Mouse (Mus musculus) layer of hippocampus, adult 11-12 months (tissue): ENCODE measurements around the gene Gm10439.
"Not testable (repeated sequence)": the region's sequence is repeated elsewhere in the genome, so short reads cannot be mapped to it uniquely, and the experiment has no call there.

ENCODE experiments used
- DNase-seq: peaks from one replicate; pipeline ENCODE4 v3.0.0; 2022; ENCODE audit warnings: low spot score

Gene Gm10439

GRCm38 (mm10) chrX:149594270-149594669, at the start of gene Gm10439:
Gene Gm10439 (plus strand): TSS chrX:149594570.
- not testable (repeated sequence) for DNase-seq
